Mouse (Mus musculus): ENCODE measurements at regions not wholly inside any gene's neighbourhood (a gene's known extent, or its start where the extent isn't known, plus 50 kb on each side); places are given as distances from the start of the nearest gene placed in this dataset.

DNA sequence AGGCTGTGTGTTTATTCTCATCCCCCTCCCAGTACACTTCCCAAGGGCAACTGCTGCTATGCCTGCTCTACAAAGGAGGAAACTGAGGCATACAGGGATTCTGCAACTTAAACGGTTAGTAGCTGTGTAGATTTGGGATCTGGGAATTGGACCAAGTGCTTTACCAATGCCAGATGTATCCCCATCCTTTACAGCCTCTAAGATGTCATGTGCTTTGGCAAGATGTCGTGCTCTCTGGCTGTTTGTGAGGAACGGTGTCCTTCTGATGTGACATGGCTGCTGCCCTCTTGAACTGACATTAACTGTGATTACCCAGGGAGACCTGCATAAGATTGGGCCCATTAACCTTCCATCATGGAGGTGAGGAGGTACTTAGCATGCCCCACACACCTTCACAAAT lies 187.1 kb downstream of the Shq1 start:
- Histone ChIP-seq H3K27me3 (ENCODE audit: control insufficient read depth, insufficient read depth, low read length) (no peaks in the 10 kb centered on the region), H3K36me3 (replicated peaks; ENCODE audit: control insufficient read depth, insufficient read depth, low read depth) (no peaks in the 10 kb centered on the region), H3K9ac (replicated peaks) (no peak overlapping the region), H3K4me3 (ENCODE audit: insufficient read depth in 1 of 2, low read depth in 2 of 2, low read length in 2 of 2) (no peak overlapping the region), H3K4me1 (replicated peaks; ENCODE audit: control insufficient read depth in 2 of 2, insufficient read depth in 2 of 2, low read length in 1 of 2) (peaks cover 0 to 14% of the 10 kb centered on the region in 2 experiments; a peak in 2 of 4 replicates), H3K9me3 (ENCODE audit: control insufficient read depth, low read length) (no peaks in the 10 kb centered on the region), H3K4me2 (ENCODE audit: low read depth) (no peak overlapping the region), H3K27ac (no peak overlapping the region)
- DNase-seq (ENCODE audit: low read depth in 3 of 3, low spot score in 3 of 3) (no peak), ATAC-seq (ENCODE audit: insufficient read depth) (no peak)
- no peak for TF ChIP-seq EP300 (IDR thresholded peaks at IDR 0.05; ENCODE audit: low read depth)
- no peak for TF ChIP-seq CTCF (IDR thresholded peaks at IDR 0.05; ENCODE audit: low read depth)
- 45% methylated on average over 3 of the region's 3 CpGs for WGBS (ENCODE audit: insufficient replicate concordance)

DNA sequence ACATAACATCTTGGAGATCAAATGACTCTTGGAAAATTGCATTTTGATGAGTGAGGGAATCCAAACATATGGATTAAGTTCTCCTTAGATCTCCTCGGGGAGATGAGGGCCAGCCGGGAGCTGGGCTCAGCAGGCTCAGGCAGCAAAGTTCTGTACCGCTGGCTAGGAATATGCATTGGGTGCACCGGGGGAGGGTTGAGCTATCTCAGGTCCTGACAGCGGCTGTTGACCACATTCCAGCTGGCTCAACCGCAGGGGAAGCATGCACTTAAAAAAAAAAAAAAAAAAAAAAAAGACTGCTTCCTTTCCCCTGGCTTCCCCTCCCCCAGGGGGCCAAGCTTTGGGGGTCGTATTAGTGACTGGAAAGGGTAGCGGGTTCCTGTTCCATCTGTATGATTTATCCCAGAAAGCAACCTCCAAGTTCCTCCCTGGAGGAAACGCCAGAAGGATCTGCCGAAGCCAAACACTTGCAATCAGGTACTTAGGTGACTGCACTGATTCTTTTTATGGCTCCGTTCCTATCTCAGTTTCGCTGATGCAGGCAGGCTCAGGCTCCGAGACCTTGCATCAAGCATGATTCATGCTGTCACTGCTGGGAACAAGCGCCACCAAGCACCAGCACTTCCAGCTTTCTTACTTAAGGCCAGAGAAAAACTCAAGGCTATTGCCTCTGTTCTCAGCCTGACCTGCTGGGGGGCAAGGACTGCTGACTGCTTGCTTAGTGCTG lies 187.7 kb downstream of the Shq1 start:
- 3% methylated on average over 14 of the region's 14 CpGs for WGBS (ENCODE audit: insufficient replicate concordance)

DNA sequence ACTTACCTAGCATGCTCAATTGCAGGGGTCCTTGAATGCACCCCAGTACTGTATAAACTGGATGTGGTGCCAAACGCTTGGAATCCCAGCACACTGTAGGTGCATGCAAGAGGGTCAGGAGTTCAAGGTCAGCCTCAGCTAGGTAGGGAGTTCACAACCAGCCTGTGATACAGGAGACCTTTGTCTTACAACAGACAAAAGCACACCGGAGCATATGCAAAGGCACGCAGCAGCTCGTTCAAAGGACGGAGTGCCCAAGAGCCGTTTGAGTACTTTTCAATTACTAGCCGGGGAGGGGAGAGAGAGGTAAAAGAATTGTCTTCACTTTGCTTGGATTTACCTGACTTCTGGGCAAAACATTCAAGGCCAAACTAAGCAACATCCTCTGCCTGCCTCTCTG lies 188.4 kb downstream of the Shq1 start:
- WGBS (ENCODE audit: insufficient replicate concordance) = 31% methylated on average over 7 of the region's 7 CpGs
- H3K9ac ChIP-seq (replicated peaks) = no peak overlapping the region
- ATAC-seq (ENCODE audit: insufficient read depth) = no peak

More for the DNA sequence above, 187.7 kb downstream of the Shq1 start:
- peaks cover 0 to 14% of the 10 kb centered on the region in 2 experiments; a peak in 2 of 4 replicates for H3K4me1 ChIP-seq (replicated peaks; ENCODE audit: control insufficient read depth in 2 of 2, insufficient read depth in 2 of 2, low read length in 1 of 2)
- no peak overlapping the region for H3K9ac ChIP-seq (replicated peaks)
- H3K4me2 ChIP-seq (ENCODE audit: low read depth) = no peak overlapping the region
- H3K9me3 ChIP-seq (ENCODE audit: control insufficient read depth, low read length) = no peaks in the 10 kb centered on the region
- no peaks in the 10 kb centered on the region for H3K27me3 ChIP-seq (ENCODE audit: control insufficient read depth, insufficient read depth, low read length)
- DNase-seq (ENCODE audit: low read depth in 3 of 3, low spot score in 3 of 3) (no peak), ATAC-seq (ENCODE audit: insufficient read depth) (no peak)
- no peak overlapping the region for H3K27ac ChIP-seq
- H3K4me3 ChIP-seq (ENCODE audit: insufficient read depth in 1 of 2, low read depth in 2 of 2, low read length in 2 of 2) = no peak overlapping the region
- H3K36me3 ChIP-seq (replicated peaks; ENCODE audit: control insufficient read depth, insufficient read depth, low read depth) = no peaks in the 10 kb centered on the region
- TF ChIP-seq CTCF (IDR thresholded peaks at IDR 0.05; ENCODE audit: low read depth) (no peak), EP300 (IDR thresholded peaks at IDR 0.05; ENCODE audit: low read depth) (no peak)

DNA sequence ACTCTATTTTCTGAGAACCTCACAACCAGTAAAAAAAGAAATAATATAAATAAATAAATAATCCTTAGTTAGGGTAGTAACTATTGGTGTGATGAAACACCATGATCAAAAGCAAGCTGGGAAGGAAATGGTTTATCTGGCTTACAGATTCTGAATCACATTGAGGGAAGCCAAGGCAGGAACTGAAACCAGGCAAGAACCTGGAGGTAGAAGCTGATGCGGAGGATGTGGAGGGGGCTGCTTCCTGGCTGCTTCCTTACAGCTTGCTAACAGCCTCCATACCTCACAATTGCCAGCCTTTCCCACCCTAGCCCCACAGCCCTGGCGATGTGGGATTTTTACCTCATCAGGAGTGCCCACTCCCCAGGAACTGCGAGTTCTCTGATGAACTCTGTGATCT lies 190.4 kb downstream of the Shq1 start:
- H3K4me1 ChIP-seq (replicated peaks; ENCODE audit: control insufficient read depth in 2 of 2, insufficient read depth in 2 of 2, low read length in 1 of 2) = peaks cover 0 to 18% of the 10 kb centered on the region in 2 experiments; a peak in 2 of 4 replicates
- H3K4me3 ChIP-seq (ENCODE audit: insufficient read depth in 1 of 2, low read depth in 2 of 2, low read length in 2 of 2) = no peak overlapping the region
- no peak for ATAC-seq (ENCODE audit: insufficient read depth)
- no peak overlapping the region for H3K4me2 ChIP-seq (ENCODE audit: low read depth)
- H3K36me3 ChIP-seq (replicated peaks; ENCODE audit: control insufficient read depth, insufficient read depth, low read depth) = no peaks in the 10 kb centered on the region
- 18% methylated on average over 3 of the region's 3 CpGs for WGBS (ENCODE audit: insufficient replicate concordance)
- DNase-seq (ENCODE audit: low read depth in 3 of 3, low spot score in 3 of 3) = no peak
- TF ChIP-seq CTCF (IDR thresholded peaks at IDR 0.05; ENCODE audit: low read depth) = no peak
- no peak for TF ChIP-seq EP300 (IDR thresholded peaks at IDR 0.05; ENCODE audit: low read depth)
- no peak overlapping the region for H3K27ac ChIP-seq
- H3K9me3 ChIP-seq (ENCODE audit: control insufficient read depth, low read length) = no peaks in the 10 kb centered on the region
- no peak overlapping the region for H3K9ac ChIP-seq (replicated peaks)
- no peaks in the 10 kb centered on the region for H3K27me3 ChIP-seq (ENCODE audit: control insufficient read depth, insufficient read depth, low read length)

More for the DNA sequence above, 188.4 kb downstream of the Shq1 start:
- no peak for TF ChIP-seq EP300 (IDR thresholded peaks at IDR 0.05; ENCODE audit: low read depth)
- no peak for TF ChIP-seq CTCF (IDR thresholded peaks at IDR 0.05; ENCODE audit: low read depth)
- H3K4me1 ChIP-seq (replicated peaks; ENCODE audit: control insufficient read depth in 2 of 2, insufficient read depth in 2 of 2, low read length in 1 of 2) = peaks cover 0 to 14% of the 10 kb centered on the region in 2 experiments; a peak in 2 of 4 replicates
- H3K27ac ChIP-seq = no peak overlapping the region
- H3K36me3 ChIP-seq (replicated peaks; ENCODE audit: control insufficient read depth, insufficient read depth, low read depth) = no peaks in the 10 kb centered on the region
- H3K4me3 ChIP-seq (ENCODE audit: insufficient read depth in 1 of 2, low read depth in 2 of 2, low read length in 2 of 2) = no peak overlapping the region
- no peak for DNase-seq (ENCODE audit: low read depth in 3 of 3, low spot score in 3 of 3)
- no peaks in the 10 kb centered on the region for H3K27me3 ChIP-seq (ENCODE audit: control insufficient read depth, insufficient read depth, low read length)
- no peaks in the 10 kb centered on the region for H3K9me3 ChIP-seq (ENCODE audit: control insufficient read depth, low read length)
- no peak overlapping the region for H3K4me2 ChIP-seq (ENCODE audit: low read depth)

DNA sequence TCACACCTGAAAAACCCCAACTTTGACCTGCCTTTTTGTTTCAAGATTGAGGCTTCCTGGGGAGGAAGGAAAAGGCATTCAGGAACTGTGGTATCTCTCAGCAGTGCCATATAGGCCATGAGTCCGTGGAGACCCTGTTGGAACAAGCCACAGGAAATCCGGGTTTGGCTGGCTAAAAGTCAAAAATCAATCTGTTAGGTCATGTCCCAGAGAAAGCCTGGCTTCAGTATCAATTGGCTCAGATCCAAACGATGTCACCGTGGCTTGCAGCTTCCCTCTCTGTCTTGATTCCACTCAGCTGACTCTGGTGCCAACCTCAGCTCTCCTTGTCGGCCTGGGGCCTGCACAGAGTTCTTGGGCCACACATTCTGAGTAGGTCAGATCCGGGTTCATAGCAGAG lies 191.1 kb downstream of the Shq1 start:
- Histone ChIP-seq H3K27ac (no peak overlapping the region), H3K4me1 (replicated peaks; ENCODE audit: control insufficient read depth in 2 of 2, insufficient read depth in 2 of 2, low read length in 1 of 2) (peaks cover 0 to 18% of the 10 kb centered on the region in 2 experiments; a peak in 2 of 4 replicates), H3K4me2 (ENCODE audit: low read depth) (no peak overlapping the region), H3K9me3 (ENCODE audit: control insufficient read depth, low read length) (no peaks in the 10 kb centered on the region), H3K4me3 (ENCODE audit: insufficient read depth in 1 of 2, low read depth in 2 of 2, low read length in 2 of 2) (no peak overlapping the region), H3K36me3 (replicated peaks; ENCODE audit: control insufficient read depth, insufficient read depth, low read depth) (no peaks in the 10 kb centered on the region), H3K27me3 (ENCODE audit: control insufficient read depth, insufficient read depth, low read length) (no peaks in the 10 kb centered on the region), H3K9ac (replicated peaks) (no peak overlapping the region)
- ATAC-seq (ENCODE audit: insufficient read depth) (no peak), DNase-seq (ENCODE audit: low read depth in 3 of 3, low spot score in 3 of 3) (no peak)
- no peak for TF ChIP-seq EP300 (IDR thresholded peaks at IDR 0.05; ENCODE audit: low read depth)
- TF ChIP-seq CTCF (IDR thresholded peaks at IDR 0.05; ENCODE audit: low read depth) = no peak
- WGBS (ENCODE audit: insufficient replicate concordance) = 11% methylated on average over 6 of the region's 6 CpGs

Data from liver, embryonic 14.5 days (tissue).